Mouse (Mus musculus): ENCODE measurements around the gene Wdr95.

GRCm38 (mm10) chr5:149625547-149625946 lies 97.1 kb downstream of the Wdr95 start:
- no peak for TF ChIP-seq CTCF (IDR thresholded peaks at IDR 0.05; ENCODE audit: low read depth)
- TF ChIP-seq EP300 (IDR thresholded peaks at IDR 0.05; ENCODE audit: low read depth), result no peak

All from liver, embryonic 14.5 days (tissue).